Comparison of ENCODE assay signal across 16 mouse cellular contexts in genomic region chr5:67449957-67450630, GRCm38 (mm10). TPM values are rescaled to one million over a fixed set of nuclear protein-coding genes. Genes with fewer than 3 reads are reported as not detected.
DNase-seq lines count a peak whose midpoint lies in the region; ATAC-seq and TF ChIP-seq lines count a peak whose summit lies in the region.
"Had no signal": no experiment of that assay in that cellular context is flagged by ENCODE, and none has a peak within 500 bp of the region (broad histone marks: within the 10 kb centered on the region; RNA-seq: fewer than 3 reads in every experiment).

No protein-coding gene starts in this region.

- no peaks in the 10 kb centered on the region for H3K36me3 ChIP-seq in thymus, adult 2 months (ENCODE audit: control insufficient read depth, insufficient read depth, low read length)
- H3K36me3 ChIP-seq: heart, embryonic 12.5 days; limb, embryonic 12.5 days; liver, embryonic 15.5 days; neural tube, embryonic 15.5 days had no signal

- no peaks in the 10 kb centered on the region for H3K27me3 ChIP-seq in thymus, adult 2 months (ENCODE audit: control insufficient read depth, insufficient read depth, low read length)
- H3K27me3 ChIP-seq: forebrain, embryonic 13.5 days; heart, embryonic 12.5 days; limb, embryonic 12.5 days; liver, embryonic 15.5 days; neural tube, embryonic 15.5 days had no signal

- peaks cover 5% of the 10 kb centered on the region for H3K4me1 ChIP-seq in thymus, adult 2 months (replicated peaks; ENCODE audit: control insufficient read depth, insufficient read depth, low read length)
- H3K4me1 ChIP-seq in bone marrow, adult 2 months (ENCODE audit: control insufficient read depth, insufficient read depth, low read length), result peaks cover 2% of the 10 kb centered on the region; the same call in 1 of the 2 replicates
- H3K4me1 ChIP-seq: forebrain, embryonic 13.5 days; liver, embryonic 15.5 days; neural tube, embryonic 15.5 days had no signal

- no peak overlapping the region for H3K27ac ChIP-seq in thymus, adult 2 months (ENCODE audit: control insufficient read depth, insufficient read depth, low read length)
- H3K27ac ChIP-seq in bone marrow, adult 2 months (ENCODE audit: control insufficient read depth, insufficient read depth, low read depth, low read length, poor library complexity), result no peak overlapping the region
- H3K27ac ChIP-seq: forebrain, embryonic 13.5 days; kidney, postnatal 0 days; limb, embryonic 12.5 days; liver, embryonic 15.5 days; neural tube, embryonic 15.5 days had no signal

- TF ChIP-seq CTCF in thymus, adult 2 months (IDR thresholded peaks at IDR 0.05; ENCODE audit: borderline replicate concordance, control insufficient read depth, extremely low read depth, insufficient read depth, low read length, poor library complexity), result no peak
- TF ChIP-seq CTCF in bone marrow, adult 2 months (IDR thresholded peaks at IDR 0.05; ENCODE audit: control insufficient read depth, insufficient read depth, low read length), result no peak

- 16% methylated on average over 21 of the region's 21 CpGs for WGBS in thymus, adult 2 months
- 19% methylated on average over 21 of the region's 21 CpGs for WGBS in bone marrow, adult 2 months

- ATAC-seq in megakaryocyte, adult 5-6 weeks (ENCODE audit: poor library complexity, severe bottlenecking), result peak; percentile 87
- ATAC-seq: forebrain, embryonic 13.5 days had no signal

- TF ChIP-seq POLR2A in thymus, adult 2 months (IDR thresholded peaks at IDR 0.05; ENCODE audit: control insufficient read depth, extremely low read depth, insufficient read depth, low read length, poor library complexity), result no peak
- no peak for TF ChIP-seq POLR2A in bone marrow, adult 2 months (IDR thresholded peaks at IDR 0.05; ENCODE audit: borderline replicate concordance, control insufficient read depth, low read depth, low read length)

- H3K4me3 ChIP-seq in thymus, adult 2 months (ENCODE audit: control insufficient read depth, insufficient read depth, low read length), result 0 out of 2 replicates have a peak overlapping the region, but pooled peaks have one; percentile 7
- peak overlapping the region; percentile 51 for H3K4me3 ChIP-seq in bone marrow, adult 2 months (replicated peaks; ENCODE audit: control insufficient read depth, low read depth, low read length)
- H3K4me3 ChIP-seq: forebrain, embryonic 13.5 days; heart, embryonic 12.5 days; limb, embryonic 12.5 days; liver, embryonic 15.5 days; neural tube, embryonic 15.5 days had no signal

- peak; percentile 4 for DNase-seq in thymus, adult 2 months
- DNase-seq in thymus, postnatal 14 days, result no peak
- no peak for DNase-seq in lung, postnatal 4 days
- DNase-seq in Muller cell, postnatal 12 days (ENCODE audit: inconsistent ontology term), result no peak
- no peak for DNase-seq in heart, adult 8-10 months (ENCODE audit: low spot score)
- DNase-seq: cerebellum, adult 9-11 months; heart, postnatal 36 days; lung, postnatal 36 days had no signal

RNA-seq across cellular contexts. Expression of gene Bend4, which starts 22.0 kb away (rescaled TPM):
- polyA plus RNA-seq in thymus, adult 2 months (2012; rRNA removed), result 0.75 and 0.89 TPM in 2 replicates
- 0.47 and 1.00 TPM in 2 replicates for polyA plus RNA-seq in bone marrow, adult 2 months (2011; ENCODE audit: insufficient read depth, insufficient read length, low replicate concordance, missing spikeins)
- 1.1 and 1.8 TPM in 2 replicates for total RNA-seq in megakaryocyte, adult 5-6 weeks (2015)
- 1.7 and 1.8 TPM in 2 replicates for total RNA-seq in megakaryocyte, adult 5-6 weeks (2017)
- 1 to 10 TPM; 2.6 to 3.4 (median 2.8) TPM for total RNA-seq in heart, adult 8-10 months (2022)
